Mouse (Mus musculus): ENCODE results near the gene Tmed10. TPM values are rescaled to one million over a fixed set of nuclear protein-coding genes. Genes with fewer than 3 reads are reported as not detected.

Gene Tmed10
- polyA plus RNA-seq, 1 experiment from 2014 or later = 228 TPM

DNA sequence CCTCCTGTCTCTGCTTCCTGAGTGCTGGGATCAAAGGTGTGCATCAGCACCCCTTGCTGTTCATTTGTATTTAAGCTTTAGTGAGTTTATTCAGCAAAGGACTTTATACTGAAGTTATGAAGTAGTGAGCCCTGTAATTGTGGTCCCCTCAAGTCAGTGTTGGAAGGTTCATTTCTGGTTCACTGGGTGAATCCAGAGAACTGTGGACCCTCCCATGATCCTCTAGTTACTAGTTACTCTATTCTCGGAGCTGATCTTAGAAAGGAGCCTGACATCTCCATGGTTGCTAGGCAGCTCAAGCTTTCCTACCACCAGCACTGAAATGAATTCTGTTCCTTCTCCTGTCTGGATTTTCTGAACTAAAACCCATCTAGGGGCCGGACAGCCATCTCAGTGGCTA lies 79.1 kb downstream of the Tmed10 start:
- ATAC-seq (ENCODE audit: low FRiP score, low TSS enrichment) (no peak), DNase-seq (no peak)
- H3K27me3 ChIP-seq (ENCODE audit: control insufficient read depth, insufficient read depth, low read length) = no peaks in the 10 kb centered on the region
- H3K4me2 ChIP-seq (ENCODE audit: low read length) = no peak overlapping the region
- H3K4me3 ChIP-seq (replicated peaks; ENCODE audit: low read depth, low read length) = no peak overlapping the region
- H3K9me3 ChIP-seq (ENCODE audit: control insufficient read depth, low read length) = peaks cover 4% of the 10 kb centered on the region; the same call in 1 of the 2 replicates
- H3K27ac ChIP-seq (replicated peaks; ENCODE audit: low read depth, low read length) = no peak overlapping the region
- no peak overlapping the region for H3K9ac ChIP-seq (replicated peaks; ENCODE audit: low read length)
- H3K4me1 ChIP-seq (ENCODE audit: control insufficient read depth, insufficient read depth, low read length) = no peaks in the 10 kb centered on the region
- 92% methylated on average over 2 of the region's 2 CpGs for WGBS
- H3K36me3 ChIP-seq (ENCODE audit: control insufficient read depth, insufficient read depth, low read length) = peaks cover 17% of the 10 kb centered on the region

DNA sequence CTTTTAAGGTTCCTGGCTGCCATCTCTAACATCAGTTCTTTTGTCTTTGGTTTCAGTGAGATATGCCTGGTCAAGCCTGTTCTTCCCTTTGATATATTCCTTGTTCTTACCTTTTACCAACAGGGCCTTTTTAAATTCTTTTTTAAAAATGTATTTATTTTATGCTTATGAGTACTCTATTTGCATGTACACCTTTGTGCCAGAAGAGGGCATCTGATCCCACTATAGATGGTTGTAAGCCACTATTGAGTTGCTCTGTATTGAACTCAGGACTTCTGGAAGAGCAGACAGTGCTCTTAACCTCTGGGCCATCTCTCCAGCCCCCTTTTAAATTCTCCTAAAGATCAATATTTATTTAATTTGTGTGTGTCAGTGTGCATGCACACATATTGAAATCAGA lies 81.7 kb downstream of the Tmed10 start:
- Histone ChIP-seq H3K36me3 (ENCODE audit: control insufficient read depth, insufficient read depth, low read length) (no peaks in the 10 kb centered on the region; the same call in 1 of the 2 replicates), H3K9ac (replicated peaks; ENCODE audit: low read length) (no peak overlapping the region), H3K4me3 (replicated peaks; ENCODE audit: low read depth, low read length) (no peak overlapping the region), H3K27me3 (ENCODE audit: control insufficient read depth, insufficient read depth, low read length) (no peaks in the 10 kb centered on the region), H3K9me3 (ENCODE audit: control insufficient read depth, low read length) (peaks cover 4% of the 10 kb centered on the region; the same call in 1 of the 2 replicates), H3K4me2 (ENCODE audit: low read length) (no peak overlapping the region), H3K27ac (replicated peaks; ENCODE audit: low read depth, low read length) (no peak overlapping the region), H3K4me1 (ENCODE audit: control insufficient read depth, insufficient read depth, low read length) (peaks cover 6% of the 10 kb centered on the region; the same call in 1 of the 2 replicates)
- no peak for DNase-seq
- ATAC-seq (ENCODE audit: low FRiP score, low TSS enrichment) = no peak

DNA sequence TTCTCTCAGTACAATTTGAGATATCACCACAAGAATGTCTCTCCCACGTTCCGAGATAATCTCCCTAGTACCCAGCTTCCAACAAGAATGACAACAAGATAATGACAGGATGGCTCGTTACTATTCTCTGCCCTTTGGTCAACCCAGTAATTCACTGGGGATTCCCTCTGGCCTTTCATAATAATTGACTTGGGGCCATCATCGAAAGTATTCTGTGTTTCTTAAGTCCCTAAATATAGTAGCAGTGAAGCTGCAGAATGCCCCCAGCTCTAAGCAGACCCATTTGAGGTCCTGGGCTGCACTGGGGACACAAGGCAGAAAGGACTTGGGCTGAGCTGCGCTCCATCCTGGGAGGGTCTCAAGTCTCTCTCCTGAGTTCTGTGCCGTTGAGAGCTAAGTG lies 82.4 kb downstream of the Tmed10 start:
- Histone ChIP-seq H3K27ac (replicated peaks; ENCODE audit: low read depth, low read length) (no peak overlapping the region), H3K9ac (replicated peaks; ENCODE audit: low read length) (no peak overlapping the region), H3K27me3 (ENCODE audit: control insufficient read depth, insufficient read depth, low read length) (no peaks in the 10 kb centered on the region), H3K4me2 (ENCODE audit: low read length) (no peak overlapping the region), H3K4me3 (replicated peaks; ENCODE audit: low read depth, low read length) (no peak overlapping the region), H3K9me3 (ENCODE audit: control insufficient read depth, low read length) (peaks cover 4% of the 10 kb centered on the region; the same call in 1 of the 2 replicates), H3K4me1 (ENCODE audit: control insufficient read depth, insufficient read depth, low read length) (peaks cover 6% of the 10 kb centered on the region; the same call in 1 of the 2 replicates), H3K36me3 (ENCODE audit: control insufficient read depth, insufficient read depth, low read length) (no peaks in the 10 kb centered on the region)
- DNase-seq (no peak), ATAC-seq (ENCODE audit: low FRiP score, low TSS enrichment) (no peak)
- WGBS = 85% methylated on average over 6 of the region's 6 CpGs

DNA sequence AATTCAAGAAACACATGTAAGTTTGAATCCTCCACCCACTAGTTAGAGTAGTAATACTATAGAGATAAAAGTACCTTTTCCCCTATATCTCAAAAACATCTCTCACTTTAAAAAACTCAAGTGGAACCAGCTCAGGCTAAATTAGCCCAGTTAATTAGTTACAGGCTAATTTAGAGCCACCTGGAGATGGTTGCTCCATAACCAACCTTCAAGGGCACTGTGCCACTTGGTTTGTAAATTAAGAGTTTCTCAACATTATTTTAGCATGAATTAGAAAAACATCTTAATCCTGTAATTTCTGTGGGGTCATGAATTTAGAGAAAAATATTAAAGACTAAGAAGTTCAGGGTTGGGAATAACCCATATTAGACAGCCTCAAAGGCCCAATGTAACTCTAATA lies 83.1 kb downstream of the Tmed10 start:
- H3K4me3 ChIP-seq (replicated peaks; ENCODE audit: low read depth, low read length) = no peak overlapping the region
- DNase-seq = no peak
- no peak overlapping the region for H3K27ac ChIP-seq (replicated peaks; ENCODE audit: low read depth, low read length)
- peaks cover 6% of the 10 kb centered on the region; the same call in 1 of the 2 replicates for H3K4me1 ChIP-seq (ENCODE audit: control insufficient read depth, insufficient read depth, low read length)
- H3K9me3 ChIP-seq (ENCODE audit: control insufficient read depth, low read length) = peaks cover 4% of the 10 kb centered on the region; the same call in 1 of the 2 replicates
- ATAC-seq (ENCODE audit: low FRiP score, low TSS enrichment) = no peak
- H3K4me2 ChIP-seq (ENCODE audit: low read length) = no peak overlapping the region
- H3K9ac ChIP-seq (replicated peaks; ENCODE audit: low read length) = no peak overlapping the region
- no peaks in the 10 kb centered on the region for H3K36me3 ChIP-seq (ENCODE audit: control insufficient read depth, insufficient read depth, low read length)
- no peaks in the 10 kb centered on the region for H3K27me3 ChIP-seq (ENCODE audit: control insufficient read depth, insufficient read depth, low read length)

DNA sequence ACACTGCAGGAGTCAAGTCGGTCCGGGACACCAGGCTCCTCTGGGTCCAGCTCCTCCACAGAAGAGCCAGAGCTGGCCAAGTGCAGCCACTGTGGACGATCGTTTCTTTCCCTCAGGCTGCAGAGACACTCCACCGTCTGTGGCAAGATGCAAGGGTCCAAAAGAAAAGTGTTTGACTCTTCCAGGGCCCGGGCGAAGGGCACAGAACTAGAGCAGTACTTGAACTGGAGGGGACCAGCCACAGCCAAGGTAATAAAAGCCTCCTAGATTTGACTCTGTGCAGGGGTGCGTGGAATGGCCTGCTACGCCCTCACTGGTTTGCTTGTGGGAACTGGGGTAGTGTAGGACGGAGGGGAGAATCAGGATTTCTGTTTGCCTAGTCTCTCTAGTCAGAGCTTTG lies 84.0 kb downstream of the Tmed10 start:
- H3K27me3 ChIP-seq (ENCODE audit: control insufficient read depth, insufficient read depth, low read length) = no peaks in the 10 kb centered on the region
- H3K9me3 ChIP-seq (ENCODE audit: control insufficient read depth, low read length) = peaks cover 4% of the 10 kb centered on the region; the same call in 1 of the 2 replicates
- ATAC-seq (ENCODE audit: low FRiP score, low TSS enrichment) = no peak
- H3K9ac ChIP-seq (replicated peaks; ENCODE audit: low read length) = no peak overlapping the region
- DNase-seq = no peak
- no peak overlapping the region for H3K27ac ChIP-seq (replicated peaks; ENCODE audit: low read depth, low read length)
- no peaks in the 10 kb centered on the region for H3K36me3 ChIP-seq (ENCODE audit: control insufficient read depth, insufficient read depth, low read length)
- no peak overlapping the region for H3K4me3 ChIP-seq (replicated peaks; ENCODE audit: low read depth, low read length)
- whole genome bisulfite sequencing = 87% methylated on average over 10 of the region's 10 CpGs
- H3K4me2 ChIP-seq (ENCODE audit: low read length) = no peak overlapping the region
- peaks cover 6% of the 10 kb centered on the region; the same call in 1 of the 2 replicates for H3K4me1 ChIP-seq (ENCODE audit: control insufficient read depth, insufficient read depth, low read length)

Other genes with a start within 250 kb of the Tmed10 start
- gene Rps6kl1, start 223.6 kb downstream of the Tmed10 start, polyA plus RNA-seq (2014; fragmentation: Nextera tagmentation; extraction: Ambion mirVana) = 22.2 and 27.1 TPM in 2 replicates
- gene Pgf, start 197.1 kb downstream of the Tmed10 start, polyA plus RNA-seq (2014; fragmentation: Nextera tagmentation; extraction: Ambion mirVana) = 6.0 and 7.1 TPM in 2 replicates
- gene Eif2b2, start 155.4 kb downstream of the Tmed10 start, polyA plus RNA-seq (2014; fragmentation: Nextera tagmentation; extraction: Ambion mirVana) = 77.1 and 78.7 TPM in 2 replicates
- 9.4 and 10.2 TPM in 2 replicates for gene Mlh3, start 104.2 kb downstream of the Tmed10 start, polyA plus RNA-seq (2014; fragmentation: Nextera tagmentation; extraction: Ambion mirVana)
- 56.5 and 63.7 TPM in 2 replicates for gene Acyp1, start 86.4 kb downstream of the Tmed10 start, polyA plus RNA-seq (2014; fragmentation: Nextera tagmentation; extraction: Ambion mirVana)
- 1.1 and 1.6 TPM in 2 replicates for gene Zc2hc1c, start 86.3 kb downstream of the Tmed10 start, polyA plus RNA-seq (2014; fragmentation: Nextera tagmentation; extraction: Ambion mirVana)
- gene Nek9, start 35.5 kb downstream of the Tmed10 start, polyA plus RNA-seq (2014; fragmentation: Nextera tagmentation; extraction: Ambion mirVana) = 8.0 and 10.3 TPM in 2 replicates
- gene Fos, start 99.0 kb upstream of the Tmed10 start, polyA plus RNA-seq (2014; fragmentation: Nextera tagmentation; extraction: Ambion mirVana) = 1.1 and 1.2 TPM in 2 replicates
- gene Jdp2, start 224.2 kb upstream of the Tmed10 start, polyA plus RNA-seq (2014; fragmentation: Nextera tagmentation; extraction: Ambion mirVana) = 0.68 and 1.1 TPM in 2 replicates

All from midbrain, embryonic 14.5 days (tissue).